Mouse (Mus musculus): ENCODE measurements around the gene Ccdc157.

The Ccdc157 gene

DNA sequence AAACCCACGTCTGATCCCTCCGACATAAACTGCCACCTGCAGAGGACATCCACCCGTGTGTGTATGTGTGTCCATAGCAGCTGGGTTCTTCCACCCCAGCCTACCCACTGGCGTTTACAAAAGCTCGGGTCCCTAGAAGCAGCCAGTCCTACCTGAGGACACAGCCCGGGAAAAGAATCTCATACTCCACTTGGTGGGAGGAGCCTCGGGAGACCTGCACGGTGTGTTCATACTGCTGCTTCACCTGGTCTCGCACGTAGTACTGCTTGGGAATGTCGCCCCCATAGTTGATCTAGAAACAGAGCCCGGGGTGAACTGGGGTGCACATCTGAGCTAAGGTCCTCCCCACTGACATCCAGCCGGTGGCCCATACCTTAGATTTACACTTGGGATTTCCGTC lies 56.6 kb downstream of the Ccdc157 start:
- DNase-seq (ENCODE audit: low spot score in 2 of 2), result no peak

DNA sequence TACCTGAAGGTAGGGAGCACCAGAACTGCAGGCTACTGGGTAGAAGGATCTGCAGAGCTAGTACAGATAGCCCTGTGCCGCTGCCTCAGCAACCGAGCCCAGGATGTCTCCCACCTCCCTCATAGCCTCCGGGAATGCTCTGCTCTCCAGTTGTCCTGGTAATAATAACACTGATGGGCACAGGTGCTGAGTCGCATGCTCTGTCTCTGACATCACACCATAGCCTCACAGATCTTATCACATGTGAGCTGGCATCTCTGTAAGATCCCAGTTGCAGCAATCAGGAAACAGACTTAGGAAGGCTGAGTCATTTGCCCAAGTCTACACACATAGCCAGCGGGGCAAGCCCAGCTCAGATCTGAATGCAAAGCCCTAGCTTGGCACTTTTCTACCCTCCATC lies 58.2 kb downstream of the Ccdc157 start:
- DNase-seq (ENCODE audit: low spot score in 2 of 2), result no peak

DNA sequence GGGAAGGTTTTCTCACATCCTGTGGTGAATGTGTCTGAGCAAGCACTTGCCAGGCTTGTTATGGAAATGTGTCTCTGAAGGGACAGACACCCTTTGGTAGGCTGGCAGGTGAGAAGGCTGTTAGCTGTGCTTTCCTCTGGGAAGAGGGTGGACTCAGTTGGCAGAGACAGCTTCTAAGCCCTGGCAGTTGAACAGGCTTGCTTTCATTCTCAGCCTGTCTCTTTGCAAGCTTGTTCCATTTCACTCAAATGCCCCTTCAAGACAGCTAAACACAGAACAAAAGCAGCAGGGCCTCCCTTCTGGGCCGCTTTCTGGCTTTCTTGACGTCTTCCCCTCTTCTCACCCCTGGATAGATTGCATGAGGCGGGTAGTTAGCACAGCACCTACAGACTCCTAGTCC lies 60.6 kb downstream of the Ccdc157 start:
- DNase-seq (ENCODE audit: low spot score in 2 of 2), result no peak

DNA sequence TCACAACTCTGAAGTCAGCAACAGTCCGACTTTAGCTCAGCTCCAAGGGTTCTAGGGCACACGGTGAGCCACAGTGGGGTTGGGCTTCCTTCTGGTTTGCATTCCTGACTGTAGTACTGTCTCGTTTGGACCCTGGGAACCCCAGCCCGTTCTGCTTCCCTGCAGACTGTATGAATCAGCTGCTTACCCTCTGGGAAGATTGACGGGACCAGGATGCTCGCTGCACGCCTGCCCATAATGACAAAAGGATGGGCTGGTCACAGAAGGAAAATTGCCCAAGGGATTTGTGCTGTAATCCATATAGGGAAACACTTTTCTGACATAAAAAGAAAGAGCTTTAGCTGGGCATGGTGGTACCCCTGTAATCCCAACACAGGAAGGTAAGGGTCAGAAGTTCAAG lies 61.3 kb downstream of the Ccdc157 start:
- no peak for DNase-seq (ENCODE audit: low spot score in 2 of 2)

DNA sequence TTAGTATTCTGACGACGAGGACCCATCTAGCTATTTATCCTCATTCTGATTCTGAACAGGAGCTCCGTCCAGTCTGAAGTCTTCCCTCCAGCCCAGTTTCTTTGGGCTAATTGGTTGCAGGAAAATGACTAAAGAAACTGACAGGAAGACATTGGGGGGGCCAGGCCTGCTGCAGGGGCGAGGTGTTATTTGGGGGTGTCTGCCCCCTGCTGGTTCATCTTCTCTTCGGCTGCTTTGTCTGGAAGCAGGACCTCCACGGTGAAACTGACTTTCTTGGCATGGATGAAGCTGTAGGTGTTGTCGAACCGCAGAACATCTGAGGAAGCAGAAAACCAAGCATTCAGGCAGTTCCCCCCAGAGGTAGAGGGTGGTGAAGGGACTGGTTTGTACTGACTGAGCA lies 62.0 kb downstream of the Ccdc157 start:
- DNase-seq (ENCODE audit: low spot score in 2 of 2), result no peak

DNA sequence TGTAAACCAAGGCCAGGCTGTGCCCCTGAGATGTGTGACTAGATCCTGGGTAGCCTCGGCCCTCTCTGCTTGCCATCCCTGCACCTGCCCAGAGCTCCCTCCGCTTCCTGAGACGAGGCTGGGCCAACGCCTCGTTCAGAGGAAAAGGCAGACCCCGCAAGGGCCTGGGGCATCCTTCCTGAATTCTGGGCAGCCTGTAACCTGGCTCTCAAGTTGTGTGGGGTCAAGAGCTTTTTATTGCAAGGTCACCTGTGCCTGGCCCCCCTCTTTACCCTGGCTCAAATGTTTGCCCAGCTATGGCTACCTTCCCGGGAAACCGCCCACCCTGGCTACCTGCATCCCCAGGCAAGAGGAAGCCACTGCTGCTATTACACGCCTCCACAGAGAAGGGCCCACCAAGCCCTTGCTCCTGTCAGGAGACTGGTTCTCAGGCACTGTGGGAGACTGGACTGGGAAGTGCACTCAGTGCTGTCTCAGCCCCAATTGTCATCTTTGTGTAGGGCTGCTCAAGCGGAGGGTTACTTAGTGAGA lies 62.9 kb downstream of the Ccdc157 start:
- DNase-seq (ENCODE audit: low spot score in 2 of 2), result no peak

DNA sequence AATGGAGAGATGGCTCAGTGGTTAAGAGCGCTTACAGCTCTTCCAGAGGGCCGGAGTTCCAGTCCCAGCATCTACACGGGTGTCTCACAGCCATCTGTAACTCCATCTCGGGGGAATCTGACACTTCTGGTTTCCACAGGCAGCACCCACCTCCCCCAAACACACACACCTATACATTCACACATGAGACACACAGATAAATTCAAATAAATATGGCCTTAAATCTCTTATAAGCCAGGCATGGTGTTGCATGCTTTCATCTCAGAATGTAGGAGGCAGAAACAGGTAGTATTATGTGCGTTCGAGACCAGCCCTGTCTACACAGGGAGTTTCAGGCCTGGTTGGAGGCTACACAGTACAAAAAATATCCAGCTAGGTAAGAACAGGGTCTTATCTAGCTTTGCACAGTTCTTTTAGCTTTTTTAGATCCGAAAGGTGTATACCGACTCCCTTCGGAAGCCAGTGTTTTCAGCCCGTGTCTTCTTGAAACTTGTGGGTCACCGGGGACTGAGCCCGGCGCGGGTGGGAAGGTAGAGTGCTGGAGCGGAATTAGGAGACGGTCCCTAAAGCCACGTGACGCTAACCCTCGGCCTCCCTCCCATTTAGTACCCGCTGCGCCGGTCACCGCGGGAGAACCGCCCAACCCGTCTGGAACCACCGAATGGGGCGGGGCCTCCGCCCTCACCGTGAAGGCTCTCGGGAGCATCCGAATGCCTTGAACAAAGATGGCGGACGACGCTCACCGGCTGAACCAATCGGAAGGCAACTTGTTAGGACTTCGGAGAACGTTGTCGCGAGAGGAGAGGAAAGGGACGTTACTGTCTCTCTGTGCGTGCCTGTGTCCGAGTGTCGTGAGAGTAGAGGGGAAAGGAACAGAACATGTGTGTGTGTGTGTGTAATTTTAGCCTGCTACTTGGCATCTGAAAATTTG lies 63.8 kb downstream of the Ccdc157 start:
- DNase-seq (ENCODE audit: low spot score in 2 of 2), result peak; percentile 93 to 95

DNA sequence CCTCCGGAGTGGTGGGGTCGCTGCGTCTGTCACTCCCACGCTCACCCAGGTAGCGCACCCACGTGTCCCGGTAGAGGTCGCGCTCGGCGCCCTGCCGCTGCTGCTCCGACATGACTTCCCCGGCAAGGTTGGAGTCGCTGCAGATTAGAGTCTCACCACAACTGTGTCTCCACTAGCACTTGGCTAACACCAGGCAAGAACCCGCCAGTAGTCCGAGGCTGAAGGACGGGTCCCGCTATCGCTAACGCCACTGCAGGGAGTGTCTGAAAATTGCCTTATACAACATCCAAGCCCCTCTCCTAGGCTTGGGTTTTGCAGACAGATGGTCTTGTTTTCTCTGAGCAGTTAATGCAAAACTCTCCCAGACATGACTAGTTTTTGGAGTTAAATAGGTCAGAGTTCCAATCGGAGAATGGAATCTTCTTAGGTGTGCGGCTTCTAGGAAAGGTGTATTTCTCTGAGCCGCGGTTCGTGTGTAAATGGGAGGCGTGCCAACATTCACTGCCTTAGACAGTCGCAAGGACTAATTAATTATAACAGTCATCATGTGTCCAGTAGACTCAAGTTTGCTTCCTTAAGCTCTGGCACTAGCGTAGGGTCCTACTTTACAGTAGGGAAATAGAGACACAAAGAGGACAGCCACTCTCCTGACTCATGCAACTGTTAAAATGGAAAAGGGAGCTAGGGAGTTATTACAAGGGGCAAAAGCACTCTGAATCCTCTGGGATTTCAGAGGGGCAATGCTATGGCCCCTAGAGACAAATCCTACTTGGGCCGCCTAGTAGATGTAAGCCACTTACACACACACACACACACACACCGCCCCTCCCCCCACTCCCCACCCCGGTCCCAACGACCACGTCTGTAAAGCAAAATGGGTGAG lies 64.7 kb downstream of the Ccdc157 start, which contains the start of gene Mtfp1:
Mtfp1 (minus strand) TSS at position 275 of the 883 bp plus-strand sequence.
- DNase-seq (ENCODE audit: low spot score in 2 of 2), result peak; percentile 31 to 46

DNA sequence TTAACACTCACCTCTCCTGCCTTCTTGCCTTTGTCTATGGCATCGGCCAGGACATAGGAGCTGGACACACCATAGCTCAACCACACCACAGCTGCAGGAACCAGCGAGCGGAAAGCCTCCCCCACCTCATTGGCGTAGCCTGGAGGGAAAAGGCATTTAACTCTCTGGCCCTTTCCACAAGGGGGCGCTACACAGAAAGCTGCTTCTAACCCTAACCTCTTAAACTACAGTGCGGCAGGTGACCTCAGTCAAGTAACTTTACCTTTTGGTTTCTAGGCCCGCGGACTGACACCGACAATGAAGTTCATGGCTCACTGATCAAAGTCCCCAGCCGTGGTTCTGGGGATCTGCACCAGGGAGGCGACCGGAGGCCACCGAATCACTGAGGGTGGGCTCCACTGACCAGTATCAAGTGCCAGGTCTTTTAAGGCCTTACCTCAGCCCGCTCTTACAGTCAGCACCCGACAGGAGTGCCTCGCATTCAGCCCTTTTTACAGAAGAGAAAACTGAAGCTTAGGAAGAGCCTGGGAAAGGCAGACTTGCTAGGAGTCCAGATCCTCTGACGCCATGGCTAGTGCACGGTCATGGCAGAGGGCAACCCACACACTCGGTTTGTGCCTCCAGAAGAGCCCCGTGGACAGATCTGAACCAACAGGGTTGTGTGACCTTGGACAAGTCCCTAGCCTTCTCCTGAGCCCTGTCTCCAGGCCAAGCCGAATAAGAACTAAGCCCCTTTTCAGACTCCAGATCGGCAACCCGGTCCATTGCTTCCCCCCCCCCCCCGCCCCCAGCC lies 65.5 kb downstream of the Ccdc157 start:
- DNase-seq (ENCODE audit: low spot score in 2 of 2), result peak; percentile 65 to 82

DNA sequence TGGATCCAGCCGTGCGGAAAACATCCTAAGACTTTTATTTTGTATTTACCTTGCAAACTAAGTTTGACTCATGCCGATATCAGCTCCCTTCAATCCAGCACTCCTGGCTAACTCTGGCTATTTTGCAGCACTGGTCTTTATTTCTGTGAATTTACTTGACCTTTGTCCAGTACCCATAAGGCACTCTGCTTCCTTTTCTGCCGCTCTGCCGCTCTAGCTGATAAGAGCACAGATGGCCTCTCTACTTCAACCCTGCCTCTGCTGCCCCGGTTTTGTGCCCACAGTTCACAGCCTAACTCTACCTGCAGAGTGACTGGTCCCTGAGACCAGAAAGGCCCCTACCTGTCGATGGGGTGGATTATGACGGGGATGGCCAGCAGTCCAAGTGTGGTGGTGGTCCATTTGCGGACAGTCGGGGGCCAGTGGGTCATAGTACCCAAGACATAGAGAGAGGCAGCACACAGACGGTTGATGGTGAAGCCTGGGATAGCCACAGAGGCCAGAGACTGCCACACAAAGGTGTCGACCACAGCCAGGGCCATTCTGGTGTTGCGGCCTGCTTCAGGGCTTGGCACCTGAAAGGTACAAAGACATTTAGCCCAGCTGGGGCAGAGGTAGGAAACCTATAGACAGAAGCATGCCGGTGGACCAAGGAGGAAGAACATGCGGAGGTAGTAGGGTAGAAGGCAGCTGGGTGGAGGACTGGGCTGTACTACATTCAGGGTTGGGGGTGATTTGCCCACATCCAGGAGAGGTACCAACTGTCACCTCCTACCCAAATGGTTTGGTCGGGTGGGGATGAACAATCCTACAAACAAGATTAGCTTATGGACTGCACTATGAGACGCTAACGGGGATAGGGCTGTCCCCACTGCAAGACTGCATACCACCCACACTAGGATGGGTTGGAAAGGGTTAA lies 66.4 kb downstream of the Ccdc157 start:
- no peak for DNase-seq (ENCODE audit: low spot score in 2 of 2)

Data from natural killer cell, adult 2 months (primary cell).